Mouse (Mus musculus) megakaryocyte-erythroid progenitor cell, adult 5-6 weeks (primary cell): ENCODE measurements around the gene Ercc6. TPM values are rescaled to one million over a fixed set of nuclear protein-coding genes. Genes with fewer than 3 reads are reported as not detected.

Source experiments
- ATAC-seq: replicated peaks from 2 replicates; pipeline ENCODE4 v1.8.0; 2016; ENCODE audit warnings: mild to moderate bottlenecking, inconsistent platforms; ENCODE audit not compliant: severe bottlenecking, poor library complexity, low FRiP score, low TSS enrichment
- total RNA-seq, 2 experiments: library from RNA; stranded (forward) in 1 of 2; stranded (reverse) in 1 of 2; fragments of 200-1000, 215-1000 nt in 1 of 2; fragments of >200 nt in 1 of 2; fragmentation: Nextera tagmentation in 1 of 2; gene quantifications; 2 replicates each; pipeline ENCODE4 v1.2.3; 2014 to 2017

The Ercc6 gene
- total RNA-seq, 2 experiments from 2014 or later = 20.9 to 22.7 TPM

- peak; percentile 65 for ATAC-seq
These were observed 40.0 kb downstream of the Ercc6 start for GRCm38 (mm10) chr14:32553198-32553903.

DNA sequence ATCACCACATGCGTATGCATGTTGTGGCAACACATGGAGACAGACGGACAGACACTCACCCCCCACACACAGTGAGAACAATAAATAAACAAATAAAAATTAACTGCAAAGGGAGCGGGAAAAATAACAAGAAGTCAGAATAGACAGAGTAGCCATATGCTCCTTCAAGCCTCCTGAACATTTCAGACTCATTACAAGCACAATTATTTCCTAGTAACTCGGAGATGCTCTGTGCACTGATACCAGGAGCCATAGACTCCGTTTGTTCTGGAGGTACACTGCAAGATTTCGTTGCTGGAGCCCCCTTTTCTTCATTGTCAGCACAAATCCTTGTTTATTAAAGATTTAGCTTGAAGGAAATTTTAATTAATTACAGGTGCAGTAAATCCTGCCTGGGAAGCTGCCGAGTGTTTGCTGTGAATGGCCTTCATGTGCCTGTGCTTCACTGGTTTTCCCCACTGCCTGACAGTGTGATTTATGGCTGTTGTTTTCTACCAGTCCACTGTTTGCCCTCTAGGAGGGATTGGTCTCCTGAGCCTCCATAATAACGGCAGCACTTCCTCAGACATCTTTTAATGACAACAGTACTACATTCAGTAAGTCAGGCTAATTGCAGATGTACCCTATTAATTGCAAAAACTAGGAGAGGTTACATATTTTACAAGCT lies 41.7 kb downstream of the Ercc6 start:
- no peak for ATAC-seq

GRCm38 (mm10) chr14:32561428-32561827 lies 48.1 kb downstream of the Ercc6 start:
- no peak for ATAC-seq

DNA sequence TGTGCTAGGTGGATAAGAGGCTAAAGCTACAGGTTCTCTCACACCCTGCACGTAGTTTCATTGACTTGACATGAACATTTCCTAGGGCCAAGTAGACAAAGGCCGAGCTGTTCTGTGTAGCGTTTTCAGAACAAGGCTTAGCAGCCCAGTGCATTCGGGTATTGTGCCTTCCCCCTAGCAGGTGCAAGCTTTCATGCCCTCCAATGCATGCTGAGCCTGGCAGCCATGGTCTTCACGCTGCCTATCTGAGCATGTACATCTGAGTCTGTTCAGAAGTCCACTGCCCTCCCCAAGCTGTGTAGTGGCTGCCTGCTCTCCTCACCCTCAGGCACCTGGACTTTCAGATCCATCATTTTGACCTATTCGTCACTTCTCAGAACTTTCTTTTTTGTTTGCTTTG lies 50.3 kb downstream of the Ercc6 start:
- no peak for ATAC-seq

DNA sequence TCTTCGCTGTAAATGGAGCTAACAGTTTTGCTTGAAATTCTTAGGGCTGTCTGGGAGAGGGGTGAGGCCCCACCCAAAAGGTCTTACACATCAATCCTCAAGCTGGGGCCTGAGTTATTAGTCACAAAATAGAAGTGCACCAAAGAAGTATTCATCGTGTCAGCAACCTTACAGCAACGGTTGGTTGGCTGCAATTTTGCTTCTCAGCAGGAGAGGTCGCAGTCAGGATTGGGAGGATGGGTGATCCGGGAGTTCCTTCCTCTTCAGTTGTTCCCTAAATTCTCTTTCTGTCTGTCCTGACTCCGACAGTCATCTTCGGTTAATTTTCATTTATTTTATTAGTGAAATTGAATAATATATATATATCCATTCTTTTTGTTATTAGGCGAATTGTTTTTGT lies 59.2 kb downstream of the Ercc6 start:
- no peak for ATAC-seq

GRCm38 (mm10) chr14:32578420-32578819 lies 65.1 kb downstream of the Ercc6 start:
- ATAC-seq = no peak

DNA sequence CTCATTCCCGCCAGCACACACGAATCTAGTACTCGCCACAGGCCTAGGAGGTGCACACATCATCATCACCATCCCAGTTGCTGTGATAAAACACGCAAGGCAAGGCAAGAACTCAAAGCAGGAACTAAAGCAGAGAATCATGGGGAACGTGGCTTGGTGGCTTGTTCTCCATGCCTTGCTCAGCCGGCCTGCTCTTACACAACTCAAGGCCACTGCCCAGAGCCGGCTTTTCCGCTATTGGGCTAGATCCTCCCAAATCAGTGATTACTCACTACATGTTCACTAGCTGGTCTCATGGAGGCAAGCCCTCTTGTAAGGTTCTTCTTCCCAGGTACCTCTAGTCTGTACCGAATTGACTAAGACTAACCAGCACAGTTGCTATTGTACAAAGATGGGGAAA lies 70.4 kb downstream of the Ercc6 start:
- ATAC-seq = no peak

- peak; percentile 78 for ATAC-seq
These were observed 73.9 kb downstream of the Ercc6 start for GRCm38 (mm10) chr14:32587013-32587784.

DNA sequence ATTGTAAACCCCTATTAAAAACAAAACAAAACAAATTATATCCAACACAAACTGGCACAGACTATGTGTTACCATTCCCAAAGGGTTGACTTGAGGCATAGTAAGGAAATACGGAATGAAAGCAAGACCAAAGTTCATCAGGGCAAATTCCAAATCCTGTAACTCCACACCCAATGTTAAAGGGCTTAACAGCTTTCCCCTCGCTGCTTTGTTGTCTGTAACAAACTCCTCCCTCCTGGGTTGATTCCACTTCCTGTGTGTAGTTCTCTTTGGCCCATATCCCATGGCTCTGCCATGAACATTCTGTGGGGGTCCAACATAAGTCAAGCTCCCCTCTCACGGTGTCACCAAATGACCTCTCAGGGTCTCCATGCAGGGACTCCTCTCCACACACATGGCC lies 77.1 kb downstream of the Ercc6 start:
- no peak for ATAC-seq

GRCm38 (mm10) chr14:32597232-32598231 lies 84.2 kb downstream of the Ercc6 start:
- ATAC-seq = peak; percentile 92

GRCm38 (mm10) chr14:32598437-32599219 lies 85.3 kb downstream of the Ercc6 start:
- no peak for ATAC-seq

DNA sequence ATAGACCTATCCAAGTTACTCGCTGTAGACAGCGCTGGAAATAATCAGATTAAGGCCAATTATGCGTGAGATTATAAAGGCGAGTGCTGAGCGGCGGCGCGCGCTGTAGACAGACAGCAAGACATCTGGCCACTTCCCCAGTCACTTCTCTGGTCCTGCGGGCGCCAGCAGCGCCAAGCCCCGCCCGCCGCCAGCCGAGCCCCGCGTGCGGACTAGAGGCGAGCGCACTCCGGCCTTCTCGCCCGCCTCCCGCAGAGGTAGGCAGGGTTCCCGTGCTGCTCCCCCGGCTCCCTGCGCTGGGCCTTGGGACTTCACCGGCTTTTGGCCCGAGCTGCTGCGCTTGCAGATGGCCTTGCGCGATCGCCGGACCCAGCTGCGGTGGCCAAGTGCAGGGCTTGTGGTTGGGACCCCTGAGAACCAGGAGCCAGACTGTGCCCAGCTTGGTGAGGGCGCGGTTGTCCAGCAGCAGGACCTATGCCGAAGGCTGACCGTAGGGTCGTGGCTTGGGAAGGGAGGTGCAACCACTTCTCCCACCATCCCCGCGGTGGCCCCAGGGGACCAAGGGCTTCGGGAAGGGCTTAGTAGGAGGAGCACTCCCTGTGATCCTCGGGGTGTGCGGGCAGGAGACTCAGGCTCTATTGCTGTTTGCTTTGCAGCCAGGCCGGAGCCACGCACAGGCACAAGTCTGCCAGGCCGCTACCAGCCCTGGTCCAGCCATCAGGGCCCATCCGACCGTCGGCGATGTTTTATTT lies 86.1 kb downstream of the Ercc6 start, which contains the start of gene Prrxl1:
Prrxl1 (plus strand) TSS at position 118 of the 752 bp plus-strand sequence.
- no peak for ATAC-seq

DNA sequence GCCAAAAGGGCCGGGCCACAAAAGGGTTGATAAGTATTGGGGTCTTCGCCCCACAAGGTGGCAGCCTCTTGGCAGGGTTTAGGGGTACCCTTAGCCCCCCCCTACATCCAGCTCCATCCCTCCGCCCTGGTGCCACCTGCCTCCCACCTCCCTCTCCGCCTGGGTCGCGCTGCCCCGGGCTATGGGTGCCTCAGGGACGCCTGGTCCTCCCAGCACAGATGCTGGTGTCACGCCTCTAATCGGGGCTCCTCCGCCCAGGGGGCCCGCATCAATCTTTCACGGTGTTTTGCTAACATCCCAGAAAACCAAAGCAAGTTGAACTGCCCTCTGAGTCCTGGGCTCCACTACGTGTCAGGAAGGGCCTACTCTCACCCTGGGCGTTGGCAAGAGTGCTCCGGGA lies 86.8 kb downstream of the Ercc6 start:
- no peak for ATAC-seq

DNA sequence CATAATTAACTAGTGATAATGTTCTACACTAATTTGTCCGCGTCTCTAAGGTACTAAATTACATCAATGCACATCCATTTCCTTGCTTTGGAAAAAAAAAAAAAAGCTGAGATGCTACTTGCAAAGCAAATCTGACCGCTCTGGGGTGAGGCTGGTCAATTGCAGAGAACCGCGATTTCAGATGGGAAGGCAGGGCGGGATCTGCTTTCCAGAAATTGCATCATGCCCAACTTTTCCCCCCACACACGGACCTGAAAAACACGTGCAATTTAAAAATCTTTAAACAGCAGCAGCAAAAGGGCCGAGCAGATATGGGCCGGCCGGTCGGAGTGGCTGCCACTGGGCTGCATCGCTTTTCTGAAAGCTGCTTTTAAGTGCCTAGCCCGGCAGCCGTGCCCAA lies 92.2 kb downstream of the Ercc6 start:
- no peak for ATAC-seq

GRCm38 (mm10) chr14:32606316-32606715 lies 93.0 kb downstream of the Ercc6 start:
- ATAC-seq = no peak

GRCm38 (mm10) chr14:32609392-32609791 lies 96.1 kb downstream of the Ercc6 start:
- peak; percentile 57; the same call in 1 of the 2 replicates for ATAC-seq

- ATAC-seq = no peak
These were observed 103.9 kb downstream of the Ercc6 start for GRCm38 (mm10) chr14:32617253-32617652.

DNA sequence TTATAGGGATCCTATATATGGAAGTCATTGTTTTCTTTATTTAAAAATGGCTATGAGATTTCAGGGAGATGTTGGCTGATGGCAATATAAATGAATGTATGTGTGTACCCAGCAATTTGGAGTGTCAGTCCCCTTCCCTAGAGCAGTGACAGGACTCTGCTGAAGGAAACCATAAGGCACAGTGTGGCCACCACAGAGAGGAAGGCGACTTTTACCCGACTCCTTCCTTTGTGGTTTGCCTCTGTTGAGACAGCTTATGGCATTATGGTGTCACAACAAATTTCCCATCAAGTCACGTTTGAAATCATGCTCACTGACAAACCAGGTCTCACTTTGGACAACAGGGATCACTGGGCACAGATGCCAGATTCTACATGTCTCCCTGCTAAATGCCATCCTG lies 110.9 kb downstream of the Ercc6 start:
- no peak for ATAC-seq
